Mouse (Mus musculus) hindbrain, embryonic 16.5 days (tissue): ENCODE results near the gene Iqgap1. TPM values are rescaled to one million over a fixed set of nuclear protein-coding genes. Genes with fewer than 3 reads are reported as not detected.

Experiments used
- ATAC-seq: fragments of 200-750 bp; cut with Nextera tagmentation; 2 replicates; pipeline ENCODE4 v1.8.0; 2017; ENCODE audit warnings: moderate TSS enrichment, moderate library complexity
- H3K27ac ChIP-seq: fragments of 300-500 bp; sonication (generic); 2 replicates; pipeline ENCODE4 v1.5.1; 2014; ENCODE audit warnings: low read depth, mild to moderate bottlenecking, control low read depth, low read length, moderate library complexity
- H3K27me3 ChIP-seq: fragments of 300-500 bp; sonication (generic); replicated peaks from 2 replicates; pipeline ENCODE4 v1.6.1; 2014; ENCODE audit warnings: low read length; ENCODE audit not compliant: control insufficient read depth, insufficient read depth
- H3K36me3 ChIP-seq: fragments of 300-500 bp; sonication (generic); 2 replicates; pipeline ENCODE4 v1.6.1; 2014; ENCODE audit warnings: mild to moderate bottlenecking, low read length, moderate library complexity, mixed read lengths; ENCODE audit not compliant: control insufficient read depth, insufficient read depth
- H3K4me1 ChIP-seq: fragments of 300-500 bp; sonication (generic); 2 replicates; pipeline ENCODE4 v1.6.1; 2014; ENCODE audit warnings: low read depth, low read length; ENCODE audit not compliant: control insufficient read depth, insufficient read depth
- H3K4me2 ChIP-seq: fragments of 300-500 bp; sonication (generic); 2 replicates; pipeline ENCODE4 v1.6.1; 2014; ENCODE audit warnings: mild to moderate bottlenecking, low read length, control low read depth, moderate library complexity
- H3K4me3 ChIP-seq: fragments of 300-500 bp; sonication (generic); 2 replicates; pipeline ENCODE4 v1.5.1; 2014; ENCODE audit warnings: mild to moderate bottlenecking, low read length, control low read depth, moderate library complexity
- H3K9ac ChIP-seq: fragments of 300-500 bp; sonication (generic); 2 replicates; pipeline ENCODE4 v1.6.1; 2014; ENCODE audit warnings: low read depth, mild to moderate bottlenecking, control low read depth, low read length, moderate library complexity
- H3K9me3 ChIP-seq: fragments of 300-500 bp; sonication (generic); 2 replicates; pipeline ENCODE4 v1.6.1; 2014; ENCODE audit warnings: mild to moderate bottlenecking, low read length, moderate library complexity; ENCODE audit not compliant: control insufficient read depth
- WGBS: fragments of 180-500 bp; shearing (Covaris S2); extraction: QIAGEN DNeasy Blood & Tissue Kit; methylation state at CpG from one replicate; pipeline ENCODE4 v1.1.7; 2014; 5-methylcytosine and 5-hydroxymethylcytosine counted together
- polyA plus RNA-seq: library from polyadenylated mRNA; unstranded; fragments of >200 nt; fragmentation: Nextera tagmentation; extraction: Ambion mirVana; gene quantifications from 2 replicates; pipeline ENCODE4 v1.2.1, GENCODE M21; 2015

Iqgap1 gene
- polyA plus RNA-seq, result 19.2 and 20.7 TPM in 2 replicates

GRCm38 (mm10) chr7:80825843-80826403 is at the start of gene Iqgap1:
Gene Iqgap1 (minus strand): TSS chr7:80825974.
- H3K4me3 ChIP-seq, result no peak within 1 kb of the TSS
- H3K9me3 ChIP-seq, result no peaks in the 10 kb centered on the region
- no peak within 1 kb of the TSS for H3K27ac ChIP-seq
- H3K36me3 ChIP-seq, result no peaks in the 10 kb centered on the region
- H3K4me2 ChIP-seq, result no peak within 1 kb of the TSS
- H3K9ac ChIP-seq, result no peak within 1 kb of the TSS
- no peaks in the 10 kb centered on the region for H3K4me1 ChIP-seq
- ATAC-seq, result no peak
- no peaks in the 10 kb centered on the region for H3K27me3 ChIP-seq
- WGBS, result 75% methylated on average over 11 of the region's 11 CpGs

GRCm38 (mm10) chr7:80873631-80874030 is 47.9 kb upstream of the Iqgap1 start:
- Histone ChIP-seq H3K4me3 (no peak overlapping the region), H3K4me1 (no peaks in the 10 kb centered on the region), H3K36me3 (peaks cover 39% of the 10 kb centered on the region), H3K27me3 (no peaks in the 10 kb centered on the region), H3K9ac (no peak overlapping the region), H3K27ac (no peak overlapping the region), H3K9me3 (no peaks in the 10 kb centered on the region), H3K4me2 (no peak overlapping the region)
- no peak for ATAC-seq
- 98% methylated on average over 2 of the region's 2 CpGs for WGBS

GRCm38 (mm10) chr7:80873038-80873437 is 47.3 kb upstream of the Iqgap1 start:
- no peak overlapping the region for H3K9ac ChIP-seq
- peaks cover 45% of the 10 kb centered on the region for H3K36me3 ChIP-seq
- H3K27me3 ChIP-seq, result no peaks in the 10 kb centered on the region
- WGBS, result 76% methylated on average over 5 of the region's 5 CpGs
- no peaks in the 10 kb centered on the region for H3K9me3 ChIP-seq
- H3K4me2 ChIP-seq, result no peak overlapping the region
- H3K4me1 ChIP-seq, result no peaks in the 10 kb centered on the region
- no peak overlapping the region for H3K4me3 ChIP-seq
- H3K27ac ChIP-seq, result no peak overlapping the region
- ATAC-seq, result no peak

GRCm38 (mm10) chr7:80868686-80869085 is 42.9 kb upstream of the Iqgap1 start:
- no peak for ATAC-seq
- Histone ChIP-seq H3K4me1 (peaks cover 14% of the 10 kb centered on the region), H3K27ac (no peak overlapping the region), H3K4me3 (no peak overlapping the region), H3K36me3 (peaks cover 36% of the 10 kb centered on the region), H3K9ac (no peak overlapping the region), H3K4me2 (no peak overlapping the region), H3K9me3 (no peaks in the 10 kb centered on the region), H3K27me3 (no peaks in the 10 kb centered on the region)
- WGBS, result 88% methylated on average over 2 of the region's 2 CpGs

DNA sequence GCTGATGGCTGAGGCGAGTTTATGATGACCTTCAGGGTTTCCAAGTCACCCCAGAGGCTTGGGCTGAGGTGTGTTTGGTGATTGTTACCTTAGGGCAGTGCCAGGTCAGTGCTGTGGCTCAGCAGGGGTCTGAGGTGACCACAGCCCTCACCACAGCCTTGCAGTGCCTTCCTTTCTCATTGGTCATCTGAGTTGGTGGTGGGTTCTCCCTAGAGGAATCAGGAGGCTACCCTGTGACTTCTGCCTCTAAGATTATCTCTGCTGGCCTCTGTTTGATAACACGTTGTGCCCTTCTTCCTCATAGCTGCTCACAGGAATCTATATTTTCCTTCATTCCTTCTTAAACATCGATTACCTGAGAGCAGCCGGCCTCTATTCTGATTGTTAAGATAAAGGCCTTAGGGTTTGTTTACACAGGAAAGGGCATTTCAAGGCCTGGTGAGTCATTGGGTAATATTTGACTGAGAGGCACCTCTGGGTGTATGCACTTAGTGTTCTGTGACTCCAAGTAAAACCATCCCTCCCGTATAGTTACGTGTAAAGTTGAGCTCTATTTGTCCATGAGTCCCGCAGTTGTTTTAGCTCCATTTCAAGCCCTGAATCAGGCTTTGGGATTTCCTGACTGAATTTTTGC is 40.9 kb upstream of the Iqgap1 start:
- WGBS, result 89% methylated on average over 7 of the region's 7 CpGs
- no peak for ATAC-seq
- Histone ChIP-seq H3K9me3 (no peaks in the 10 kb centered on the region), H3K27ac (no peak overlapping the region), H3K4me2 (no peak overlapping the region), H3K4me3 (no peak overlapping the region), H3K9ac (no peak overlapping the region), H3K4me1 (peaks cover 32% of the 10 kb centered on the region), H3K36me3 (peaks cover 29% of the 10 kb centered on the region), H3K27me3 (no peaks in the 10 kb centered on the region)

DNA sequence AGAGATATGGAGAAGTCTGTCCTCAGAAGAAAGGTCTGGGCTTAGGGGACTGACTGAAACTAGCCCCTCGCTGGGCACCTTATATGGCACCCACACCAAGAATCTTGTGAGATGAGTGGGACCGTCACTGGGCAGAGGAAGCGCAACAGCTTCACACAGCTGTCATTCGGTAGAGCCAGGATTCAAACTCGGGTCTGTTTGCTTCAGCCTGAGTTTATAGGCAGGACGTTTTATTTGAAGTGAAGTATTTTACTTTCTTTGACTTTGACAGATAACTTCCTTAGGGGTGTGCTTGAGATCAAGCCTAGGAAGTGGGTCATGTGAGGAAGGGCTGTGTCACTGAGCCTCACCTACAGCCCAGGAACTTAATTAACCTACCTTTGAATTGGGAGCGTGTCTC is 39.7 kb upstream of the Iqgap1 start:
- Histone ChIP-seq H3K36me3 (peaks cover 21% of the 10 kb centered on the region), H3K4me1 (peaks cover 32% of the 10 kb centered on the region), H3K9ac (no peak overlapping the region)

DNA sequence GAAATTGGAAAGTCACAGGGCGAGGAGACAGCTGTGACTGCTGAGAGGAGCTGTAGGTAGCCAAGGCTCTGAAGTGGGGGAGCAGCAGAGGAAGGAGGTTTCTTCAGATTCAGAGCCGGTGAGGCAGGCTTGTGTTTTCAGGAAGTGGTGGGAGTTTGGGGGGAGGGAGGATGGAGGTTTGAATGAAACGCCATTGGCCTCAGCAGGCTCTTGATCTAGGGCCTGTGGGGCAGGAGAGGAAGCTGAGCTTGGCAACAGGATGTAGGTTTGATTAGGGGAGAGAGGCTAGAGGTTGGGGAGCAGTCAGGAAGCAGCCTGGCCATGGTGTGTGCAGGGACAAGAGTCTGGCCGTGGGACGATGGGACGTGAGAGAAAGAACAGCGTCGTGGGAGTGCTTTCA is 39.1 kb upstream of the Iqgap1 start:
- ATAC-seq, result no peak
- Histone ChIP-seq H3K4me3 (no peak overlapping the region), H3K27ac (no peak overlapping the region), H3K36me3 (peaks cover 19% of the 10 kb centered on the region), H3K27me3 (no peaks in the 10 kb centered on the region), H3K9ac (no peak overlapping the region), H3K4me2 (no peak overlapping the region), H3K4me1 (peaks cover 34% of the 10 kb centered on the region), H3K9me3 (no peaks in the 10 kb centered on the region)
- WGBS, result 85% methylated on average over 8 of the region's 8 CpGs

More for the DNA sequence above, 39.7 kb upstream of the Iqgap1 start:
- Histone ChIP-seq H3K27ac (no peak overlapping the region), H3K9me3 (no peaks in the 10 kb centered on the region), H3K4me2 (no peak overlapping the region), H3K4me3 (no peak overlapping the region), H3K27me3 (no peaks in the 10 kb centered on the region)
- WGBS, result 92% methylated on average over 7 of the region's 7 CpGs
- no peak for ATAC-seq

GRCm38 (mm10) chr7:80864151-80864550 is 38.4 kb upstream of the Iqgap1 start:
- no peak overlapping the region; the same call in 1 of the 2 replicates for H3K4me2 ChIP-seq
- no peak for ATAC-seq

DNA sequence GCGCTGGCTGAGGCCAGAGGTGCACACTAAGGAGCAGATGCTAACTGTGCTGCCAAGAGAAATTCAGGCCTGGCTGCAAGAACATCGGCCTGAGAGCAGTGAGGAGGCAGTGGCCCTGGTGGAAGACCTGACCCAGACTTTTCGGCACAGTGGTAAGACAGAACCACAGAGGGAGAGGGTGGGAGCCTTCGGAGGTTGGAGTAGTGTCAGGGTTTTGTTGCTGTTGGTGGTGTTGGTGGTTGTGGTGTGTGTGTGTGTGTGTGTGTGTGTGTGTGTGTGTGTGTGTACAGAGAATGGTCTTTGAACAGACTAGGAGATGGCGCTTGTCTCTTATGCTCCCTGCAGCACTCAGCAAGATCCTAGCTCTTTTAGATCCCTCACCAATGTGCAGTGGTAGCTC is 37.7 kb upstream of the Iqgap1 start:
- H3K9me3 ChIP-seq, result no peaks in the 10 kb centered on the region

More at GRCm38 (mm10) chr7:80864151-80864550, 38.4 kb upstream of the Iqgap1 start:
- no peak overlapping the region for H3K9ac ChIP-seq
- no peak overlapping the region for H3K4me3 ChIP-seq
- no peak overlapping the region for H3K27ac ChIP-seq
- peaks cover 34% of the 10 kb centered on the region for H3K4me1 ChIP-seq
- 48% methylated on average over 1 of the region's 1 CpGs for WGBS
- H3K27me3 ChIP-seq, result no peaks in the 10 kb centered on the region
- H3K36me3 ChIP-seq, result peaks cover 19% of the 10 kb centered on the region
- H3K9me3 ChIP-seq, result no peaks in the 10 kb centered on the region

More for the DNA sequence above, 37.7 kb upstream of the Iqgap1 start:
- no peak overlapping the region; the same call in 1 of the 2 replicates for H3K4me3 ChIP-seq
- ATAC-seq, result no peak
- peaks cover 18% of the 10 kb centered on the region for H3K36me3 ChIP-seq
- no peak overlapping the region for H3K27ac ChIP-seq
- peak overlapping the region; percentile 41 for H3K4me2 ChIP-seq
- H3K27me3 ChIP-seq, result no peaks in the 10 kb centered on the region
- H3K4me1 ChIP-seq, result peaks cover 34% of the 10 kb centered on the region
- peak overlapping the region; percentile 51 for H3K9ac ChIP-seq
- 80% methylated on average over 5 of the region's 5 CpGs for WGBS
